Mouse (Mus musculus): Measurements from ENCODE around the gene Eml3.

DNA sequence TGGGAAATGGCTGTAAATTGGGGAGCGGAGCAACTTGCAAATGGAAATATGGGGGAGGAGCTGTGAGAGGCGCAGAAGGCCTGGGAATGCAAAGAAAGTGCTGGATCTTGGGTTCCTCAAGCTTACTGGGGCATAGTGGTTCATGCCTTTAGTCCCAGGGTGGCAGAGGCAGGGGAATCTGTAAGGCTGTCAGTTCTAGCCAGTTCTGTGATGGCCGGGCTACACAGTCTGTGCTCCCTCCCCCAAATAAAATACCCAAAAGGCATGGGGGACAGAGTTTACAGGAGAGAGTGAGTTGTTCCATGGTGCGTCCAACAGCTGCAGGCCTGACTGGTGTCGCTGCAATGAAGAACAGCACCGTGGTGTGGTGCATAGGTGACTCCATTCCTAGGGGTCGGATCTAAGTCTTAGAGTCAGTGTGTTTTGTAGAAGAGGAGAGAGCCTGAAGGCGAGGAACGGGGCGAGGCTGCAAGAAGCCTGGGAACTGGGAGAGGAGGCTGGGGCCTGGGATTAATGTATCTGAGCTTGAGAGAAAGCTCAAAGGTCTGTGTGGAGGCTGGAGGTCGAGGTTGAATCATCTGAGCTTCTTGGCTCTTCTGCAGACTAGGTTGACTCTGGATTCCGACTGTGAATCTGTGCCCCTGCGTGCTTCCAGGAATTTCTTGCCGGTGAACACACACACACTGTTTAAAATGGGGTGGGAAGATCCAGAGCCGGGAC is 59.2 kb downstream of the Eml3 start:
- TF ChIP-seq POLR2A (IDR thresholded peaks at IDR 0.05; ENCODE audit: insufficient read depth, low read depth, low read length) (no peak), CTCF (IDR thresholded peaks at IDR 0.05; ENCODE audit: insufficient read depth, low read depth, low read length) (no peak)

Measured in olfactory bulb, adult 2 months (tissue).